Mouse (Mus musculus) C3H10T1/2 (cell line): Measurements from ENCODE around the gene Pes1. TPM values are rescaled to one million over a fixed set of nuclear protein-coding genes. Genes with fewer than 3 reads are reported as not detected.

Source experiments
- polyA plus RNA-seq, 2 experiments: library from polyadenylated mRNA; unstranded; fragments of >200 nt; fragmentation: generic; extraction: Trizol; gene quantifications; one replicate each; pipeline ENCODE4 v1.2.1; 2012; ENCODE audit warnings: missing spikeins in 2 of 2

The Pes1 gene
- polyA plus RNA-seq: 10 to 100 TPM; 53.4 to 95.8 TPM

DNA sequence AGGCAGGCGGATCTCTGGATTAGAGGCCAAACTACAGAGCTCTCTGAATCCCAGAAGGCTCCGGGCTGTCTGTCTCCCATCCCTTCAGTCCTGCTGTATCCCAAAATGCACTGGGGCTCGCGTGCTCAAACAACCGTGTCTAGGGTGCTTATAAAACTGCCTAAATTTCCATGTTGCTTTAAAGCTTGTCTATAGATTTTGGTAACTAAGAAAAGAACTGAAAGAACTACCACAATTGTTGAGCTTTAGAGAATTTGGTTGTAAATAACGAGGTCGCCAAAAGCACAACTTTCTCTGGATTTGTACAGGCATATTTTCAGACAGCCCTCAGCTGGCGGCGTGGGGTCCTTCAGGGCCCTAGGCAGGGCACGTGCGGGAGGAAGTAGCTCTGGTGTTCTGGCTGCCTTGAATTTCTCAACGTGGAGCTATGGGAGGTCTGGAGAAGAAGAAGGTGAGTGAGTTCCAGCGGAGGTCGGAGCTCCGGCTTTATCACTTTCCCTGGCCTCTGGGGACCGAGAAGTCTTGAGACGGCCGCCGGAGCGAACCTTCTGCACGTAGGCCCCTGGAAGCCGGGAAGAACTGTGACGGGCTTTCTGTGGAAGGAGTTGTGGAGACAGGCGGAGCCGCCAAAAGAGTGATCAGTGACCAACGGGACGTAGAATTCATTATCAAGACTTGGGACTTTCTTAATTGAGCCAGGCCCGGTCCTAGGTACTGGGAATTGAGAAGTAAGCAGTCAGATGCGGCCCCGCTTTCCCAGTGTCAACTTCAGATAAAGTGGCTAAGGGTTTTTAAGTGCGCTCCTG, at the start of gene Pes1:
Gene Pes1 (plus strand): TSS at position 366 of the 806 bp plus-strand sequence.

DNA sequence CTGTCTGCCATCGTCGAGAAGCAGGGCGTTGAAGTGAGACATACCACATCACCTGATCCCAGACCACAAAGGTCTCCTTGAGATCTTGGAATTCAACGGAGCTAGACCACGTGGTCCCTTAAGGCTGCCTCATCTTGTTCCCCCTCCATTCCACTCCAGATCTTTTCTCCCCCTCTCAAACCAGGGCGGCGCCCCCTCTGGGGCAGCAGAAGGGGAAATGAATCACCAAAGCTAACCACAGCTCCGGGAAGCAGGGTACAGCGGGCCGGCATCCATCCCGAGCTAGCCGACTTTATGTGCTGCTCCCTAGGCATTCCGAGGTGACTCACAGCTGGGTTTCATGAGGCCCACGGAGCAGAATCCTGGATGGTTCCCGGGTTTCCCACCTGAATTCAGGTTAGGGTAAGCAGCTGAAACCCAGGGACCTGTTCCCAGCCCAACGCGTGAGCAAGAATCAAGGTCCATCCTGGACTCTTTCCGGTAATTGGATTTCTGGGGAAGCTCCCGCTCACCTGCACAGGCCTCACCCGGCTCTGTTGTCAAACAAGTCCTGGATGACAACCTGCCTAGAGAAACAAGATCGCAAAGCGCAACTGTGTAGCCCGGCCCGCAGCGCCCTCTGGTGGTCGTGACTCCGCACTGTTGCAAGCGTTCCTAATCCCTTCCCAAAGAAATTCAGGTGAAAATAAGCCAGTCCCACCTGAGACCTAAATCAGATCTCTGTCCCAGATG, 49.5 kb upstream of the Pes1 start, which contains the start of gene Slc35e4:
Gene Slc35e4 (minus strand): TSS at position 556 of the 732 bp plus-strand sequence.

GRCm38 (mm10) chr11:3931511-3932211, 32.1 kb upstream of the Pes1 start, which contains the start of gene Tcn2:
Tcn2 (minus strand) TSS chr11:3932159.

GRCm38 (mm10) chr11:3976678-3977077, 12.9 kb downstream of the Pes1 start, which contains the start of gene 4930556J24Rik:
4930556J24Rik (minus strand) TSS chr11:3976778.

GRCm38 (mm10) chr11:3983291-3983862, 19.6 kb downstream of the Pes1 start, which contains the start of gene Gal3st1:
Gal3st1 (plus strand) TSS chr11:3983636.

Other genes with a start within 250 kb of the Pes1 start
- under 1 TPM; 0.09 to 0.41 TPM for gene Osbp2, start 100.1 kb upstream of the Pes1 start, polyA plus RNA-seq
- under 1 TPM; 0.04 to 0.05 TPM for gene 4921536K21Rik, start 68.9 kb upstream of the Pes1 start, polyA plus RNA-seq
- gene Dusp18, start 68.7 kb upstream of the Pes1 start, polyA plus RNA-seq: 1 to 10 TPM in 1 of 2 experiments, under 1 TPM in 1; 0.91 to 3.1 TPM
- gene Slc35e4, start 49.3 kb upstream of the Pes1 start, polyA plus RNA-seq: 10 to 100 TPM; 28.4 to 53.4 TPM
- gene Tcn2, start 31.8 kb upstream of the Pes1 start, polyA plus RNA-seq: 1 to 10 TPM in 1 of 2 experiments, under 1 TPM in 1; 0.98 to 9.1 TPM
- under 1 TPM; 0.02 to 0.05 TPM for gene 4930556J24Rik, start 12.8 kb downstream of the Pes1 start, polyA plus RNA-seq
- under 1 TPM; 0.02 to 0.17 TPM for gene Gal3st1, start 19.7 kb downstream of the Pes1 start, polyA plus RNA-seq
- not detected for gene Sec14l4, start 67.5 kb downstream of the Pes1 start, polyA plus RNA-seq
- not detected for gene Sec14l3, start 100.9 kb downstream of the Pes1 start, polyA plus RNA-seq
- 1 to 10 TPM in 1 of 2 experiments, under 1 TPM in 1; 0.39 to 1.1 TPM for gene Mtfp1, start 131.5 kb downstream of the Pes1 start, polyA plus RNA-seq
- gene Sec14l2, start 159.4 kb downstream of the Pes1 start, polyA plus RNA-seq: under 1 TPM; 0.05 to 0.20 TPM
- 10 to 100 TPM in 1 of 2 experiments, 1 to 10 TPM in 1; 8.1 to 38.3 TPM for gene Rnf215, start 171.2 kb downstream of the Pes1 start, polyA plus RNA-seq
- 10 to 100 TPM in 1 of 2 experiments, 1 to 10 TPM in 1; 1.4 to 11.9 TPM for gene Ccdc157, start 196.3 kb downstream of the Pes1 start, polyA plus RNA-seq
- 10 to 100 TPM; 33.7 to 44.0 TPM for gene Sf3a1, start 196.4 kb downstream of the Pes1 start, polyA plus RNA-seq
- gene Tbc1d10a, start 222.8 kb downstream of the Pes1 start, polyA plus RNA-seq: 10 to 100 TPM; 20.9 to 44.1 TPM